ENCODE assay signal across 26 mouse cellular contexts in genomic region chr1:170482236-170482905, GRCm38 (mm10).
DNase-seq lines count a peak whose midpoint lies in the region; ATAC-seq and TF ChIP-seq lines count a peak whose summit lies in the region.
"Had no signal": no experiment of that assay in that cellular context is flagged by ENCODE, and none has a peak within 500 bp of the region (broad histone marks: within the 10 kb centered on the region; RNA-seq: fewer than 3 reads in every experiment).

No protein-coding gene starts in this region.

- no peak for TF ChIP-seq POLR2A in brain, embryonic 14.5 days (IDR thresholded peaks at IDR 0.05; ENCODE audit: borderline replicate concordance, extremely low read depth, insufficient read depth, insufficient read length, poor library complexity, severe bottlenecking)

- ATAC-seq in intestine, embryonic 16.5 days: no peak
- ATAC-seq in intestine, embryonic 15.5 days: no peak
- no peak for ATAC-seq in kidney, embryonic 16.5 days (ENCODE audit: low FRiP score, low TSS enrichment)
- ATAC-seq: forebrain, embryonic 14.5 days; Patski had no signal

- peak; percentile 55 for DNase-seq in kidney, adult 9 months
- DNase-seq in brain, embryonic 14.5 days (ENCODE audit: low read depth): peak; percentile 53
- peak; percentile 41 to 54 for DNase-seq in kidney, postnatal 25 days
- DNase-seq in cerebellum, postnatal 36 days: no peak
- DNase-seq in urinary bladder, postnatal 14 days (ENCODE audit: low spot score): no peak
- DNase-seq: adrenal gland, adult 2 months; adrenal gland, postnatal 25 days; cerebellum, adult 2 months; cerebellum, postnatal 10 days; embryo, embryonic 11 days; gastrocnemius, postnatal 10 days; heart, adult 18-20 months; heart, postnatal 14 days had no signal

- TF ChIP-seq CTCF in brain, embryonic 14.5 days (IDR thresholded peaks at IDR 0.05; ENCODE audit: borderline replicate concordance, extremely low read depth, insufficient read depth, insufficient read length): no peak

- no peak overlapping the region for H3K9ac ChIP-seq in intestine, embryonic 16.5 days (ENCODE audit: low read depth, low read length)
- no peak overlapping the region for H3K9ac ChIP-seq in intestine, embryonic 15.5 days
- no peak overlapping the region for H3K9ac ChIP-seq in kidney, embryonic 16.5 days (replicated peaks; ENCODE audit: low read length)
- H3K9ac ChIP-seq: embryonic facial prominence, embryonic 15.5 days; heart, embryonic 15.5 days; hindbrain, embryonic 14.5 days had no signal

- WGBS in intestine, embryonic 16.5 days: 71% methylated on average over 7 of the region's 8 CpGs
- 71% methylated on average over 7 of the region's 8 CpGs for WGBS in intestine, embryonic 15.5 days
- WGBS in kidney, embryonic 16.5 days: 64% methylated on average over 7 of the region's 8 CpGs

- no peaks in the 10 kb centered on the region for H3K36me3 ChIP-seq in intestine, embryonic 16.5 days (ENCODE audit: control insufficient read depth, insufficient read depth, low read length)
- no peaks in the 10 kb centered on the region for H3K36me3 ChIP-seq in intestine, embryonic 15.5 days
- H3K36me3 ChIP-seq in kidney, embryonic 16.5 days (ENCODE audit: insufficient read depth, low read length): no peaks in the 10 kb centered on the region
- H3K36me3 ChIP-seq: embryonic facial prominence, embryonic 15.5 days; forebrain, embryonic 10.5 days; heart, embryonic 15.5 days; hindbrain, embryonic 10.5 days had no signal

- H3K27ac ChIP-seq in intestine, embryonic 16.5 days (ENCODE audit: low read length): 0 out of 2 replicates have a peak overlapping the region, but pooled peaks have one; percentile 23
- no peak overlapping the region for H3K27ac ChIP-seq in intestine, embryonic 15.5 days
- no peak overlapping the region for H3K27ac ChIP-seq in kidney, embryonic 16.5 days (ENCODE audit: low read length)
- H3K27ac ChIP-seq: embryonic facial prominence, embryonic 15.5 days; heart, embryonic 15.5 days; hindbrain, embryonic 14.5 days had no signal

- no peak overlapping the region for H3K4me3 ChIP-seq in intestine, embryonic 16.5 days (ENCODE audit: low read length)
- H3K4me3 ChIP-seq in intestine, embryonic 15.5 days (replicated peaks): no peak overlapping the region
- H3K4me3 ChIP-seq in kidney, embryonic 16.5 days (ENCODE audit: low read length): no peak overlapping the region
- H3K4me3 ChIP-seq: embryonic facial prominence, embryonic 15.5 days; erythroblast, embryonic 14.5 days; forebrain, embryonic 10.5 days; heart, embryonic 15.5 days; hindbrain, embryonic 10.5 days had no signal

- H3K27me3 ChIP-seq in intestine, embryonic 16.5 days (replicated peaks; ENCODE audit: control insufficient read depth, insufficient read depth, low read length): no peaks in the 10 kb centered on the region
- no peaks in the 10 kb centered on the region for H3K27me3 ChIP-seq in intestine, embryonic 15.5 days (replicated peaks)
- no peaks in the 10 kb centered on the region for H3K27me3 ChIP-seq in kidney, embryonic 16.5 days (ENCODE audit: insufficient read depth, low read length)
- H3K27me3 ChIP-seq: CH12.LX; embryonic facial prominence, embryonic 15.5 days; heart, embryonic 15.5 days; Patski had no signal

- no peaks in the 10 kb centered on the region for H3K9me3 ChIP-seq in intestine, embryonic 16.5 days (ENCODE audit: control insufficient read depth, low read length)
- no peaks in the 10 kb centered on the region for H3K9me3 ChIP-seq in intestine, embryonic 15.5 days
- H3K9me3 ChIP-seq in kidney, embryonic 16.5 days (ENCODE audit: low read length): no peaks in the 10 kb centered on the region
- H3K9me3 ChIP-seq: embryonic facial prominence, embryonic 15.5 days; forebrain, embryonic 10.5 days; heart, embryonic 15.5 days; hindbrain, embryonic 10.5 days had no signal

- no peak overlapping the region for H3K4me2 ChIP-seq in intestine, embryonic 16.5 days (ENCODE audit: low read depth, low read length)
- H3K4me2 ChIP-seq in intestine, embryonic 15.5 days (replicated peaks): no peak overlapping the region
- H3K4me2 ChIP-seq in kidney, embryonic 16.5 days (replicated peaks; ENCODE audit: low read depth, low read length): no peak overlapping the region
- H3K4me2 ChIP-seq: embryonic facial prominence, embryonic 15.5 days; heart, embryonic 11.5 days; heart, embryonic 15.5 days; hindbrain, embryonic 14.5 days had no signal

- H3K4me1 ChIP-seq in intestine, embryonic 16.5 days (ENCODE audit: control insufficient read depth, insufficient read depth, low read length): peaks cover 49% of the 10 kb centered on the region
- peaks cover 43% of the 10 kb centered on the region for H3K4me1 ChIP-seq in intestine, embryonic 15.5 days (replicated peaks)
- H3K4me1 ChIP-seq in kidney, embryonic 16.5 days (ENCODE audit: insufficient read depth, low read length): peaks cover 47% of the 10 kb centered on the region

Comparison
In these comparisons a context has a peak if more than half of its experiments do, and no peak if none do; other contexts are left out.
1. DNase-seq: peak in kidney, adult 9 months (single experiment), brain, embryonic 14.5 days (single experiment) and kidney, postnatal 25 days (2 of 2); none in cerebellum, postnatal 36 days (0 of 2) and urinary bladder, postnatal 14 days (single experiment).